Mouse (Mus musculus) cerebellum, adult 2 months (tissue): Measurements from ENCODE around the gene Rab3c. TPM values are rescaled to one million over a fixed set of nuclear protein-coding genes. Genes with fewer than 3 reads are reported as not detected.

Experiments used
- DNase-seq, 2 experiments: peaks; one replicate each; pipeline ENCODE4 v3.0.0; 2021
- H3K27ac ChIP-seq: fragments of 200-500 bp; 2 replicates; pipeline ENCODE4 v1.5.1; 2012; ENCODE audit warnings: low read length, control low read depth, inconsistent platforms; ENCODE audit not compliant: insufficient read depth
- H3K27me3 ChIP-seq: fragments of 200-500 bp; 2 replicates; pipeline ENCODE4 v1.6.1; 2012; ENCODE audit warnings: inconsistent platforms, mild to moderate bottlenecking, low read length, moderate library complexity; ENCODE audit not compliant: control insufficient read depth, insufficient read depth
- H3K4me1 ChIP-seq: fragments of 200-500 bp; 2 replicates; pipeline ENCODE4 v1.6.1; 2011; ENCODE audit warnings: low read length; ENCODE audit not compliant: control insufficient read depth, insufficient read depth
- H3K4me3 ChIP-seq: fragments of 200-500 bp; replicated peaks from 2 replicates; pipeline ENCODE3; 2011; ENCODE audit warnings: mild to moderate bottlenecking, low read depth, low read length, control low read depth; ENCODE audit not compliant: insufficient read depth
- CTCF ChIP-seq: fragments of 200-500 bp; IDR thresholded peaks from 2 replicates; pipeline ENCODE4 v1.5.1; 2011; ENCODE audit warnings: low read depth, mild to moderate bottlenecking, control low read depth, low read length, moderate library complexity, borderline replicate concordance; ENCODE audit not compliant: insufficient read depth
- POLR2A ChIP-seq: fragments of 200-500 bp; IDR thresholded peaks from 2 replicates; pipeline ENCODE4 v1.6.1; 2011; ENCODE audit warnings: low read length, control low read depth, borderline replicate concordance; ENCODE audit not compliant: insufficient read depth
- WGBS: fragments of 180-500 bp; shearing (Covaris S2); methylation state at CpG from one replicate; pipeline ENCODE4 v1.1.7; 2018; 5-methylcytosine and 5-hydroxymethylcytosine counted together
- polyA plus RNA-seq: library from polyadenylated mRNA; depleted of rRNA; stranded (reverse); fragments of >200 nt; gene quantifications from 2 replicates; pipeline ENCODE4 v1.2.3, GENCODE M21; 2012

The Rab3c gene
- polyA plus RNA-seq, 1 experiment = 57.5 TPM

GRCm38 (mm10) chr13:110039779-110040498 is 240.9 kb downstream of the Rab3c start:
- H3K4me3 ChIP-seq = no peak overlapping the region
- DNase-seq = peak; percentile 19 to 26
- no peaks in the 10 kb centered on the region for H3K4me1 ChIP-seq
- peak; percentile 47; the same call in 1 of the 2 replicates for TF ChIP-seq CTCF
- no peak for TF ChIP-seq POLR2A
- 85% methylated on average over 3 of the region's 3 CpGs for WGBS
- no peaks in the 10 kb centered on the region for H3K27me3 ChIP-seq
- no peak overlapping the region for H3K27ac ChIP-seq

- 82% methylated on average over 9 of the region's 9 CpGs for WGBS
- H3K27me3 ChIP-seq = no peaks in the 10 kb centered on the region
- no peak for DNase-seq
- H3K4me3 ChIP-seq = no peak overlapping the region
- H3K4me1 ChIP-seq = no peaks in the 10 kb centered on the region
- no peak for TF ChIP-seq CTCF
- TF ChIP-seq POLR2A = no peak
- no peak overlapping the region for H3K27ac ChIP-seq
Measured at GRCm38 (mm10) chr13:110039170-110039569, 241.6 kb downstream of the Rab3c start.

- no peaks in the 10 kb centered on the region for H3K4me1 ChIP-seq
- H3K27ac ChIP-seq = no peak overlapping the region
- TF ChIP-seq CTCF (no peak), POLR2A (no peak)
- 94% methylated on average over 3 of the region's 3 CpGs for WGBS
- DNase-seq = no peak
- H3K4me3 ChIP-seq = no peak overlapping the region
- no peaks in the 10 kb centered on the region for H3K27me3 ChIP-seq
Measured at GRCm38 (mm10) chr13:110038521-110038920, 242.3 kb downstream of the Rab3c start.

GRCm38 (mm10) chr13:110034885-110035284 is 245.9 kb downstream of the Rab3c start:
- no peak overlapping the region for H3K4me3 ChIP-seq
- no peaks in the 10 kb centered on the region for H3K4me1 ChIP-seq
- DNase-seq = no peak
- no peak overlapping the region for H3K27ac ChIP-seq
- 83% methylated on average over 6 of the region's 6 CpGs for WGBS
- no peak for TF ChIP-seq CTCF
- TF ChIP-seq POLR2A = no peak
- H3K27me3 ChIP-seq = no peaks in the 10 kb centered on the region

GRCm38 (mm10) chr13:110034041-110034440 is 246.8 kb downstream of the Rab3c start:
- Histone ChIP-seq H3K27ac (no peak overlapping the region), H3K4me1 (no peaks in the 10 kb centered on the region), H3K4me3 (no peak overlapping the region), H3K27me3 (no peaks in the 10 kb centered on the region)
- no peak for DNase-seq
- WGBS = 88% methylated on average over 7 of the region's 7 CpGs
- no peak for TF ChIP-seq POLR2A
- TF ChIP-seq CTCF = no peak

- 67% methylated on average over 6 of the region's 6 CpGs for WGBS
- Histone ChIP-seq H3K4me1 (no peaks in the 10 kb centered on the region), H3K27me3 (no peaks in the 10 kb centered on the region), H3K4me3 (no peak overlapping the region), H3K27ac (no peak overlapping the region)
- DNase-seq = no peak
- TF ChIP-seq POLR2A (no peak), CTCF (no peak)
Measured at GRCm38 (mm10) chr13:110031886-110032285, 248.9 kb downstream of the Rab3c start.

- Histone ChIP-seq H3K27me3 (no peaks in the 10 kb centered on the region), H3K4me1 (no peaks in the 10 kb centered on the region), H3K4me3 (no peak overlapping the region), H3K27ac (no peak overlapping the region)
- TF ChIP-seq POLR2A = no peak
- no peak for TF ChIP-seq CTCF
- no peak for DNase-seq
- WGBS = 79% methylated on average over 8 of the region's 8 CpGs
Measured at GRCm38 (mm10) chr13:110031061-110031460, 249.7 kb downstream of the Rab3c start.
